Mouse (Mus musculus): ENCODE data around the gene Ppp2r3a.

Ppp2r3a gene

GRCm38 (mm10) chr9:101075091-101075581, 176.5 kb downstream of the Ppp2r3a start:
- DNase-seq (ENCODE audit: low read depth, low spot score) = peak; percentile 34

DNA sequence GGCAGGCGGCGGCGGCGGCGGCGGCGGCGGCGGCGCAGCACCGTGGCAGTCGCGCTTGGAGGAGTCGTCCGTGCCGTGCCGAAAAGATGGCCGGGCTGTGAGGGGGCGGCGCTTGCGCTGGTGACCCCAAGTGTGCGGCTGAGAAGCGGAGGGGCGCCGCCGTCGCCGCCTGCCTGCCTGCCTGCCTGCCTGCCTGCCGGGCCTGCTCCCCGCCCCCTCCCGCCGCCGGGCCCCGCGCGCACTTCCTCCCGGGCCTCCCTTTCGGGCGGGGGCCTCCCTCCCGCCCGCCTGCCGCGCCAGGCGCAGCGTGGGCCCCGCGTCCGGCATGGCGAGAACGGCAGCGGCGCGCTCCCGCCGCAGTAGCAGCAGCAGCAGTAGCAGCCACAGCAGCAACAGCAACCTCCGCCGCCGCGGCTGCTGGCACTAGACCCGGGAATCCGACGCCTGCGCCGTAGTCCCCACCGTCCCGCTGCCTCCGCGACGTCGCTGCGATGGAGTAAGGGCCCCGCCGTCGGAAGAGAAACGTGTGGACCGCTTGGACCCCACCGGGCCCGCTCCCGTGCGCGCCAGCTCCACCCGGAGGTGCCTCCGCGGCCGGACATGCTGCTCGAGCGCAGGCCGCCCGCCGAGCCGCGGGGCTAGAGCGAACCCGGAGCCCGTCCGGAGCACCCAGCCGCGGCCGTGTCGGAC, 177.1 kb downstream of the Ppp2r3a start:
- peak; percentile 70 for DNase-seq (ENCODE audit: low read depth, low spot score)

- no peak for DNase-seq (ENCODE audit: low read depth, low spot score)
These were observed 177.6 kb downstream of the Ppp2r3a start, which contains the start of gene Msl2 for GRCm38 (mm10) chr9:101073987-101074331. Msl2 (plus strand) TSS chr9:101074101.

DNA sequence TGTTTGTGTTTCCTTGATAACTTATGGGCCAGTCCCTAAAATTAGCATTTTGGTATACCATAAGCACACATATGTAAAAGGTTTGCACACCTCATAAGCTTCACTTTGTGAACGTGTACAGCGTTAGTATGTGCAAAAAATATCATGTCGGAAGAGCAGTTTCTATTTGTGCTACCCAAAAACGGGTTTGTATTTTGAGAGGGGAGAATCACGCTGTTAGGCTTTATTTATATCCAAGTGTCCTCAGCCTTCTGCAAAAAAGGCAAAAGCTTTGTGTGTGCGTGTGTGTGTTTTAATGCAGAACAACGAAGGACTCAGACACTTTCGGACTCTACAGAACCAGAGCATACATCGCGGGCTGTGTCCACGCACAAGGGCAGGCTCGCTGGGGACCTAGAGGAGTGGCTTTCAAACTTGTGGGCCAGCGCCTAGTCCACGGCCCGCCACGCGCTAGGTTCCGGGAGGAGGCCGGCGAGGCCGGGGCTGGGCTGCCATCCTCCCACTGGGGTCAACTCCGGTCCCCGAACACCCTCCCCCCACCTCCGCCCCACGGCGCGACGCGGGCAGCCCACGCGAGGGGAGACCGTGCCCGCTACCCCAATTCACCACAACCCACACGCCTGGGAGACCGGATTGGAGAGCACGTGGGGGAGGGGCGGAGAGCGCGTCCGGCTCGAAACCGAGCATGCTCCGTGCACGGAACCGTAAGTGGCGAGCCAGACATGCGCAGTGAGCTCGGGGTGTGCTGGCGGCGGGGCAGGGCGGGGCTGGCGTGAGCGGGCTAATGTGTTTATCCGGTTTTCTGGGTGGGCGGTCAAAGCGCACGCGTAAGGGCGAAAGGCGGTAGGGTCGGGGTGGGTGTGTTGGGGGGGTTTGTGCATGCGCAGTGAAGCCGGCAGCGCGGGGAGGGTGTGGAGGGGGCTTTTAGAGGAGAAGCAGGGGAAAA, 178.3 kb downstream of the Ppp2r3a start:
- peak; percentile 99 for DNase-seq (ENCODE audit: low read depth, low spot score)

DNA sequence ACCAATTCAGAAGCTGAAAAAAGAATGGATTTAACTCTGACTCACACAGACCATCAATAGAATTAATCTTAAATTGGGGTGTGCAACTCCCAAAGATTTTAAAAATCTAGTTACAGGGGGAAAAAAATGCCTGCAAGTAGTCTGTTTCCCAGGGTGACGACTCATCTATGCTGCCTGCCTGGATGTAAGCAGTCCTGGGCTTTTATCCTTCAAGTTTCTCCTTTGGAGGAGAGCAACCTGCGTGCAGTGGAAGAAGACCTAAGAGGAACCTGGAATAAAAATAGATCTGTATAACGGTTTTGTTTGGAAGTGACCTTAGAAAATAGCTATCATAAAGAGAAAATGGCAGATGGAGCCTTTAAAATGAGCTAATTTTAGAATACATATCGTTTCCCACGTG, 179.1 kb downstream of the Ppp2r3a start:
- DNase-seq (ENCODE audit: low read depth, low spot score) = no peak

DNA sequence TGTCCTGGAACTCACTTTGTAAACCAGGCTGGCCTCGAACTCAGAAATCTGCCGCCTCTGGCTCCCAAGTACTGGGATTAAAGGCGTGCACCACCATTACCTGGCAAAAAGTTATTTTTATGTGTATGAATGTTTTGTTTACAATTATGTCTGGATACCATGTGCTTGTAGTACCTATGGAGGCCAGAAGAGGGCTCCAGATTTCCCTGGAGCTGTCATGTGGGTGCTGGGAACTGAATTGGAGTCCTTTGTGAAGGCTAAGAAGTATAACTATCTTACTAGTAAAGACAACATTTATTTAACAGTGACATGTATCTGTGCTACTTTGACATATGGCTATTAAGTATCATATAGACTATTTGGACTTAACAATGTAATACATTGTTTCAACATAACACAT, 181.8 kb downstream of the Ppp2r3a start:
- no peak for DNase-seq (ENCODE audit: low read depth, low spot score)

DNA sequence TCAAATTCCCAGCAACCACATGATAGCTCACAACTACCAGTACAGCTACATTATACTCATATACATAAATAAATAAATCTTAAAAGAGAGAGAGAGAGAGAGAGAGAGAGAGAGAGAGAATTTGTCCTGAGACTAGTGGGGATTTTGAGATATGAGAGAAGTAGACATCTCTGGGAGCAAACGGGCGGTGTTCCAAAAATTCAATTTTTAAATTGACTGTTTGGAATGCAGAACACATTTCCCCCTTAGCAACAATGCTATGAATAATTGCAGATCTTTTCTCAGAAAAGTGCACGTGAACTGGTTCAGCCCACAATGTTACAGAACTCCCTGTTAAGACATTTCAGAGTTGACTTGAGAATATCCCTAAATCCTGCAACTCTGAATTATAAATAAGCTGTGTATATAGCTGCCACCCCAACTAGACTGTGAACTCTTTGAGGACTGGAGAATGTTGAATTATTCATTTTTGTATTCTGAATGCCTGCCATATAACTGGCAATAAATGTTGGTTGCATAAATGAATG, 186.5 kb downstream of the Ppp2r3a start:
- no peak for DNase-seq (ENCODE audit: low read depth, low spot score)

- DNase-seq (ENCODE audit: low read depth, low spot score) = no peak
These were observed 189.3 kb downstream of the Ppp2r3a start for GRCm38 (mm10) chr9:101062253-101062780.

GRCm38 (mm10) chr9:101061035-101061434, 190.6 kb downstream of the Ppp2r3a start:
- no peak for DNase-seq (ENCODE audit: low read depth, low spot score)

- DNase-seq (ENCODE audit: low read depth, low spot score) = no peak
These were observed 194.4 kb downstream of the Ppp2r3a start for GRCm38 (mm10) chr9:101057156-101057555.

Measured in mesoderm, embryonic 11.5 days (tissue).